Mouse (Mus musculus): ENCODE measurements around the gene Prpsap1. TPM values are rescaled to one million over a fixed set of nuclear protein-coding genes. Genes with fewer than 3 reads are reported as not detected.
"Not testable (repeated sequence)": the region's sequence is repeated elsewhere in the genome, so short reads cannot be mapped to it uniquely, and the experiment has no call there.

Gene Prpsap1
- total RNA-seq, 2 experiments from 2014 or later, result 107 TPM

GRCm38 (mm10) chr11:116489771-116490231, 4.2 kb downstream of the Prpsap1 start:
- intact Hi-C loops (cut with DNase I), result no loop called here
- DNase-seq, result no peak

DNA sequence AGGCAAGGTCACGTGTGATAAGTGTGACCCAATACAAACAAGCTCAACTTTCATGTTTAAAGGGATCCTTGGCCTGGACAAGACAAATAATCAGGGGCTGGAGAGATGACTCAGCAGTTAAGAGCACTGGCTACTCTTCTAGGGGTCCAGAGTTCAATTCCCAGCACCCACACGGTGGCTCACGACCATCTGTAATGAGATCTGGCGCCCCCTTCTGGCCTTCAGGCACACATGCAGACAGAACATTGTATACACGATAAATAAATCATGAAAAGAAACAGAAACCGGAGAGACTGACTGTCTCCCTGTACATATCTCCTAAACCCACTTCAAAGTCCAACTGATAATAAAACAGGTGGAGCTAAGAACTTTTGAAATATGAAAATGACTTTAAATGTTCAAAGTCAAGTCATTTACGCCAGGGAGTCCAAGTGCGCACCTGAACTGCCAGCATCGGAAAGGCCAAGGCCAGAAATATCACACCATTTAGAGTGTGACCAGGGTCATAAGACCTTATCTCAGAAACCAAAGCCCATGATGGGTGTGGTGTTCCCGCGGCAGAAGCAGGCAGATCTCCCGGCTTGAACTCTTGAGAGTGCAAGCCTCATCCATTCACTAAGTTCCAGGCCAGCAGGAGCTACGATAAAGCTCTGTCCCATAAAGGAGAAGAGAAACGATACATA, 5.2 kb downstream of the Prpsap1 start:
- intact Hi-C loops (cut with DNase I), result no loop called here
- DNase-seq, result no peak

DNA sequence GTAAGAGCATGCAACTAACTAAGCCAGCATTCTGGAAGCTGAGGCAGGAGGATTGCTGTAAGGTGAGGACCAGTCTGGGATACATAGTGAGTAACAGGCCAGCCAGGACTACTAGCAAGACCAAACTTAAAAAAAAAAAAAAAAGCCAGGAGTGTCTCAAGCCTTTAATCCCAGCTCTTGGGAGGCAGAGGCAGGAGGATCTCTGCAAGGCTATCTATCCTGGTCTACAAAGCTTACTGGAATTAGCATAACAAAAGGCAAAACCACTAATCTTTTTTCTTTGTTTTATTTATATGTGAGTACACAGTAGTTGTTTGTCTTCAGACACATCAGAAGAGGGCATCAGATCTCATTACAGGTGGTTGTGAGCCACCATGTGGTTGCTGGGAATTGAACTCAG, 5.8 kb downstream of the Prpsap1 start:
- intact Hi-C loops (cut with DNase I), result no loop called here
- no peak for DNase-seq

DNA sequence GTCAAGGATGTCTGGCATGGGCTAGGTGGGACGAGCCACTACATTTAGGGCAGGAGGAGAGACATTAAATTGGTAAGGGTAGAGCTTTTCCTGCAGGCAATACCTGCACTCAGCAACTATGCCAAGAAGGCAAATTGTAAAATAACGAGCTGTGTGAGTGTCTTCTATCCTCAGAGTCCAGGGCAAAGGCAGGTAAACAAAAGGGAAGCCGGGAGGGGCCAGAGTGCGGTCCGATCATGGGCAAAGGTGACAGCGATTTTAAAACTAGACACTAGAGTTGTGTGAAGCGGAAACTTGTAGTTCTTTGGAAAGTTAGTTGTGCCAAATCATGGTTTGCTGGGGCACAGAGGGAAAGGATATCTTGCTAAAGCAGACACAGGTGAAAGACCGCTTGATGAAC, 9.7 kb downstream of the Prpsap1 start:
- intact Hi-C loops (cut with DNase I), result no loop called here
- no peak for DNase-seq

GRCm38 (mm10) chr11:116481776-116482175, 12.2 kb downstream of the Prpsap1 start:
- intact Hi-C loops (cut with DNase I), result no loop called here
- peak; percentile 39 for DNase-seq

DNA sequence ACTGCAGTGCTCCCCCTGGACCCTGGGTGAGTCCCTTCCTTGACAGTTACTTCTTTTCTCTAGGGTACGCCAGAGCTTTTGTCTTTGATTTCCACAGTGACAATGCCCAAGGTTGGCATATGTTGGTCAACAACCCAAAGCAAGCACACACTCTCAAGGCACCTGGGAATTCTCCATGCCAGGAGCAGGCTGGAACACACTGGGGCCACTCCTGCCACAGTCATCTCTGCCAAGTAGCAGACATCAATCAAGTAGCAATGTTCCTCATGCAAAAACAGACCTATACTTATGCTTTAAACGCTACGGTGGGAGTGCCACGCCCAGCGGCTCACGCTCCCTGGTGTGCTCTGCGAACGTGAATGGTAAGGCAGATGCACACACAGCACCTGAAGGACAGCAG, 13.0 kb downstream of the Prpsap1 start:
- DNase-seq, result no peak
- intact Hi-C loops (cut with DNase I), result no loop called here

DNA sequence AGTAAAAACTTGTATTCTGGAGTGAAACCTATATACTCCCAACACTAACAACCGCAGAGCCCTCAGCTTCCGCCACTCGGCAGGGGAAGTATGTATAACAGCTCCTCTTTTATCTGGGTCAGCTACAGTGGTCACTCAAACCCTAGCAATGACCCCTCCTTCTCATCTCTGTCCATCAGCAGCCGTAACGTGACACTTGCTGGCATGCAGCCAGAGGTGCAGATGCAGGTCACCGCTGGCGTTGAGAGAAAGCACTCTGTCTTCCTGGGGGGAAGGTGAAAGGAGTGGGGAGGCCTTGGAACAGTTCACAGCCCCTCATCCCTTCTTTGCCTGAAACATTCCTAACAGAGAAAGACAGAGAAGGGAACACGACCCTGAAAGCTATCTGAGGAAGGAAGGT, 14.2 kb downstream of the Prpsap1 start:
- no peak for DNase-seq
- intact Hi-C loops (cut with DNase I), result no loop called here

DNA sequence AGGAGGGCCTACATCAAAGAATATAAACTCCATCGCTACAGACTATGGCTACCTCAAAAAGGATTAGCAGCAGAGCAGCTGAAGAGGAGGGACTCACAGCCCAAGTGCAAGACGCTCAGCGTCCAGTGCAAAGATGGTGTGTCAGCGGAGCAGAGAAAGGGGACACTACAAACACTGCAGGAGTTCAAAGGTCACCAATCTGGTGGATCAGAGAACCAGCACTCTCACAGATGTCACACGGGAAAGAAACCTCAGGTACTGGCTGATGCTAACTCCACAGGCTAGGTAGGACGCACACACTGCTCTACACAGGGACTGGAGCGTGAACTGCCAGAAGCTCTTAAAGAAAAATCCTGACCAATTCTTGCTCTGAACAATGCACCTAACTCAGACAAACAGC, 15.0 kb downstream of the Prpsap1 start:
- no peak for DNase-seq
- intact Hi-C loops (cut with DNase I), result no loop called here

DNA sequence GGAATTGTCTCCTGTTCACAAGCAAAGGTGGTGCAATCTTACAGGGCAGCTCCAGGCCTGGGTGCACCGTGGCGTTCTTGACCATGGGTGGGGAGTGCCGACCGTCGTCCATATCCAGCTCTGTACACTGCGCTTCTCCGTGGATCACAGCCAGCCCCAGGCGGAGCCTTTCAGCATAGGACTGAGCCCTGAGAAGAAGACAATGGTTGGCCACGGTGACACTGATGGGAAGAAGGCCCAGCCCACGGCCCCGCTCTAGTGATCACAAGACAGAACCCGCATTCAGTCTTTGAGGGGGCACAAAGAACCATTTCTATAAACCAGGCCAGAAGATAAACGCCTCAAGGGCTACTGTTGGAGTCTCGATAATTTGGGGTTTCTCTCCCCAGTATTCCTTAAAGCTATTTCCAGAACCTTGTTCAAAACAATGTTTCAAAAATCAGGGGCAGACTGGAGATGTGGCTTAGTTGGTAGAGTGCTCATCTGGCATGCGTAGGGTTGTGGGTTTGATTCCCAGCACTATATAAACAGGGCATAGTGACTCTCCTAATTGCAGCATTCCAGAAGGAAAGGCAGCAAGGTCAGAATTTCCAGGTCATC, 16.7 kb downstream of the Prpsap1 start:
- intact Hi-C loops (cut with DNase I), result no loop called here
- DNase-seq, result peak; percentile 16

GRCm38 (mm10) chr11:116476696-116477095, 17.3 kb downstream of the Prpsap1 start:
- intact Hi-C loops (cut with DNase I), result no loop called here
- no peak for DNase-seq

DNA sequence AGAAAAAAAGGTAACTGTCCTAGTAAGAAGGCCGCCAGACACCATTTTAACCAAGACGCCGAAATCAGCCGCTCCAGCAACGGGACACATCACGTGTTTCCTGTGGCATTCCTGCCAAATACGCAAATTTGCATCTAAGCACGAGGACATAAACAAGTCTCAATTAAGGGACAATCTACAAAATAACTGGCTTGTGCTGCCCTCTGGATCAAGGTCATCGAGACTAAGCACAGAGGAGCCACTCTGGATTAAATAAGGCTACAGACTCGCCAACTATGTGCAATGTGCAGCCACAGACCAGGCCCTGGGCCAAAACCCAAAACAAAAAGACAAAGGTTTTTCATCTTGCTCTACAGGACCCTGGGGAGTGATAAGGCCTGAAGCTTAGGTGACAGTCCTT, 18.0 kb downstream of the Prpsap1 start:
- DNase-seq, result no peak
- intact Hi-C loops (cut with DNase I), result no loop called here

GRCm38 (mm10) chr11:116472275-116472674, 21.7 kb downstream of the Prpsap1 start:
- DNase-seq, result no peak

GRCm38 (mm10) chr11:116470896-116471295, 23.1 kb downstream of the Prpsap1 start:
- DNase-seq, result no peak
- intact Hi-C loops (cut with DNase I), result no loop called here

More at GRCm38 (mm10) chr11:116472275-116472674, 21.7 kb downstream of the Prpsap1 start:
- intact Hi-C loops (cut with DNase I), result no loop called here

DNA sequence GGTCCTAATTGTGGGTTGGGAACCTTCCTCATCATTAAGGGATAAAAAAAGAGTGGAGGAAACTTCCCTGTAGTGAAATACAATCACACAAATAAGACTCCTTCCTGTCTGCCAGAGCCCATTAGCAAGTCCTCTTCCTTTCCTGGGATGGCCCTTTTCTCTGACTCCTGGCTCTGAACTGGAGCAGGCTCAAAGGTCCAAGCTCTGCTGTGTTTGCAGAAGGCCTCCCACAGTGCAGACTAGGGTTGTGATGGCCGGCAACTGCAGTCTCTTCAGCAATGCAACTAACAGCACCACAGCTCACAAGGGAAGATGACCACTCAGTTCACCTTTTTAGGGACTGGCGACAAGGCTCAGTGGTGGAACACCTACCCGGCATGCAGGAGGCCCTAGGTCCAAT, 23.8 kb downstream of the Prpsap1 start:
- intact Hi-C loops (cut with DNase I), result no loop called here
- no peak for DNase-seq

GRCm38 (mm10) chr11:116468338-116468737, 25.7 kb downstream of the Prpsap1 start:
- intact Hi-C loops (cut with DNase I), result not testable (repeated sequence)

GRCm38 (mm10) chr11:116466141-116466540, 27.9 kb downstream of the Prpsap1 start, which contains the start of gene Qrich2:
TSS of gene Qrich2 (minus strand) at chr11:116466241.
- intact Hi-C loops (cut with DNase I), result no loop called here

More at GRCm38 (mm10) chr11:116468338-116468737, 25.7 kb downstream of the Prpsap1 start:
- not testable (repeated sequence) for DNase-seq

GRCm38 (mm10) chr11:116463833-116464232, 30.2 kb downstream of the Prpsap1 start:
- intact Hi-C loops (cut with DNase I), result no loop called here
- DNase-seq, result peak; percentile 88

More at GRCm38 (mm10) chr11:116466141-116466540, 27.9 kb downstream of the Prpsap1 start, which contains the start of gene Qrich2:
- DNase-seq, result no peak

GRCm38 (mm10) chr11:116463338-116463737, 30.7 kb downstream of the Prpsap1 start:
- intact Hi-C loops (cut with DNase I), result no loop called here
- DNase-seq, result no peak

- intact Hi-C loops (cut with DNase I), result no loop called here
- DNase-seq, result no peak
Observed at GRCm38 (mm10) chr11:116459786-116460185, 34.2 kb downstream of the Prpsap1 start.

GRCm38 (mm10) chr11:116456234-116456633, 37.8 kb downstream of the Prpsap1 start:
- intact Hi-C loops (cut with DNase I), result no loop called here
- DNase-seq, result no peak

DNA sequence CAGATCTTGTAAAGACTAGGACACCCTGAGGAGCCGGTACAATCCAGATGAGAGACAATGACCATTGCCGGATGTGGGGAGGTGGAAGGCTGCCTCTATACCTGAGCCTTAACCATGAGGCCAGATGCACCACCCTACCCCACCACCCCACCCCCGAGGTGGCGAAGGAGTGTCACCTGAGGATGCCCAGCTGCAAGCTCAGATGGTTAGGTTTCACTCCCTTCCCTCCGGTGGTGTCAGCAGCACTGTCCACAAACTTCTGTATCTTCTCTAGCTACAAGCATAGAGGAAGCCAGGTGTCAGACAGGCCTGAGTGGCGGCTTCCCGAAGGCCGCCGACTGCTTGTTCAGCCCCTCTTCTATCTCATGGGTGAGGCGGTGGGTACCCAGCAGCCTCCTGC, 40.1 kb downstream of the Prpsap1 start:
- no peak for DNase-seq
- intact Hi-C loops (cut with DNase I), result no loop called here

DNA sequence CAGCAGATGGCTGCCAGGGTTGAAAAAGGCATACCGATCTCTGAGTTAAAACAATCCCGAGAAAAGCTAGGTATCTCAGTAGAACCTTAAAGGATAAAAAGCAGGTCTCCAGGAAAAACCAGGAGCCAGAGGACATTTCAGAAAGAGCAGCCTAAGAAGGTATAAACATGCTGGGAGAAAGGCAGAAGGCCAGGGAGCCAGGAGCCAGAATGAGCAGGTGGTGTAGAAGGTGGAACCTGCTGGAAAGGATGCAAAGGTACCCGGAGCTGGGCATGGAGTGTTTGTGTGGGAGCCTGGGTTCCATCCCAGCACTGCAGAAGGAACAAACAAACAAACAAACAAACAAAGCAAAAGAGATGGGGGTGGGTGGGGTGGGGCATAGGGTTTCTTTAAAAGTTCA, 44.7 kb downstream of the Prpsap1 start:
- intact Hi-C loops (cut with DNase I), result no loop called here
- no peak for DNase-seq
